Mouse (Mus musculus): ENCODE data around the gene Dars2.
"Not testable (repeated sequence)": the region's sequence is repeated elsewhere in the genome, so short reads cannot be mapped to it uniquely, and the experiment has no call there.

Dars2 gene

DNA sequence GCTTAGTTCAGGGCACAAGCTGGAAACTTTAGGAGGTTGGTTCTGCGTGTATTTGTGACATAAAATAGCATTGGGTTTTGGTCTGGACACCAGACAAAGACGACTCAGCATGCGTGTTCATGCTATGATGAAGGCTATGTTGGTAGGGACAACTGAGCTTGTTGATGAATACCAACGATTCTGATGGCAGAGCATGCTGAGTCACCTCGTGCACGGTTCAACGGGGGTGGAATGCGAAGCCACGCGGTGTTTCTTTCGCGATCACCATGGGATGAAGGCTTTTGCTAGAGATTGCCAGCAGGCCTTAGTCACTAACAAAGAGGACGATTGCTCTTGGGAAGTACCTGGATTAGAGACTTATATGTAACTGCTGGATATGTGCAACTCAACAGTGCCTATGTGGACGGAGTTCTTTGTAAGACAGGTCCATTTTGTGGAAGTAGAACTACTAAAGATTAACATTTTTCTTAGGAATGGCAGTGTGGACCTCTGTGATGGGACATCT lies 35.1 kb downstream of the Dars2 start:
- peak; percentile 50 for DNase-seq

DNA sequence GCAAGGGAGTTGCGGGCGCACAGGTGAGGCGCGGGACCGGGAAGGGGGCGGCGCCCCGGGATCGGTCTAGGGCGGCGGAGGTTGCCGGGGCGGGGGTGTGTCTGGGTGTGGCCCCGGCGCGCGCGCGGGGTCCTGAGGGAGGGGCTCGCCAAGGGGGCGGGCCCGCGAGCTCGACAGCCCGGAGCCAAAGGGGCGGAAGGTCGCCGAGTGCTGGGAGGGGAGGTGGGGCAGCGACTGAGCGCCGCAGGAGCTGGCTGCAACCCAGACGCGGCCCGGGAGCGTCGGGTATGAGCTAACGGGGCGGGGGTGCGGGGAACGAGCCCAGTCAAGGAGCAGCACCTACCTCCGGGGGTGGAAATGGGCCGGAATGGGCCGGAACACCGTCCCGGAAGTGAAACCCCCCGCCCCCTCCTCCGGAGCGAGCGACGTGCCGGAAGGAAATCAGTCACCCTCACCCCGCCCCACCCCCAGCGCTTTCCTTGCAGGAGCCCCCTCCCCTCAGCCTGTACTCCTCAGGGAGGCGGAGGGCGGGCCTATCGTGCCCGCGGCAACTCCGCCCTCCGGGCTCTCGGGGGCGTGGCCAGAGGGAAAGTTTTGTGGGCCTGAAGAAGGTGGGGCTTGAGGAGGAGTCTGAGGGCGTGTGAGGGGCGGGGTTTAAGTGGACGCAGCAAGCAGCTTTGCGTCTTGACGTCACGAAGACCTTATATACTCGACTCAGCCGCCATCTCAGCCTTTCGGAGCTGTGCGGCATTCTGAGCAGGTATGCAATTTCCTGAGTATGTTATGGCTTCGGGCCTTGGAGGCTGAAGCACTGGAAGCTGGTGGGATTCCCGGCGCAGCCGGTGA lies 35.8 kb downstream of the Dars2 start, which contains the start of gene Zbtb37:
TSS of gene Zbtb37 (minus strand) at position 415 of the 846 bp plus-strand sequence.
- peak; percentile 100 for DNase-seq

DNA sequence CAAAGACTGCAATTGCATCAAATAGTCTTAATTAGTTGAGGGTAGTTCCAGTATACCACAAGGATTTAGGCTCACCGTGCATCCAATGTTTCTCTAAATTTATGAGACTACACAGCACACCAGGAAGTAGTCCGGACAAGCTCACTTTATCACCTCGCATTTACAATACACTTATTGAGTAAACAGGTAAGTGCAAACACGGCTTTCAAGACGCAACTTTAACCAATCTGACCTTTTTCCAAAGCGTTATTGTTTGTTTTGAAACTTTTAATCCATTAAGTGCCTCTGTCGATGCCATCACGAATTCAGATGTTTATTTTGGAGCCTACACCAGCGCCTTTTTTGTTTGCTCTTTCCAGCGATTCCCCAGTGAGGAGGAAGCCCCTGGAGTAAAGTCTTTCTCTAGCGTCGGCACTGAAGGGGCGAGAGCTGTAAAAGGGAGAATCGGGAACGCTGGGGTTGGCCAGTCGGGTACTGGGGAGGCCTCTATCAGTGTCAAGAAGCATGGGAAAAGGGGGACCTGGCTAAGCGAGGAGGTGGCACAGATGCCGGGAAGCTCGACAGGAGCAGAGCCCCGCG lies 36.5 kb downstream of the Dars2 start:
- DNase-seq = no peak

DNA sequence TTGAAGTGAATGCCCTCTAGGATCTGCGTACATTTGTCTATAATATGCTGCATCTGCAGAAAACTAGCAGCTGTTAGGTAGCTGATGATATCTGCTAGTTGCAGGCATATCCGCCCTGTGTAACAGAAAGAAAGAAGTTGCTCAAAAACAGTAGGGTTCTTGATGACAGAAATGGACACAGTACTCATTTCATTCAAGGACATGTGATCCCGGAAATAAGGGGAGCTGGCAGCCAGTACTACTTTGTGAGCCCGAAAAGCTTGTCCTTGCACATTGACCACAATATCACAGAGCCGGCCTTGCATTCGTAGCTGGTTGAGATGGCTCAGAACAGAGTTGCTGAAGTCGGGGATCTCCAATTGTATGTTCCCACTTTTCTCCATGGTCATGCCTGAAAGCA lies 38.1 kb downstream of the Dars2 start:
- DNase-seq = no peak

DNA sequence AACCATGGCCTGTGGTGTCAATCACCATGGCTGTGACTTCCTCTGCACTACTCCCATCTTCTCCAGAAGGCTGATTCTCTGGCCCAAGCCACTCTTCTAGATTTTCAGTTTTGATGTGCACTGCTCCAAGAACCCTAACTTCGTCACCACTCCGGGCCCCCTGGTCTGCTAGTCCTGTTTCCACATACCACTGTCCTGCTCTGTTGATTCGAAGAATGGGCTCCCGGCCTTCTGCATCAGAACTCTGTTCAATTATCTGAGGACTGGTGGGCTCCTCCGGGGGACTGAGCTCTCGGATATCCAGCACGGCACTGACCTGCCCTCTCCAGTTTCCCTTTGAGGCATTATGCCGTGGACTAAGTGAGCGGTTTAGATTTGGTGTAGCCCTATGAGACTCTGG lies 38.6 kb downstream of the Dars2 start:
- DNase-seq = no peak

DNA sequence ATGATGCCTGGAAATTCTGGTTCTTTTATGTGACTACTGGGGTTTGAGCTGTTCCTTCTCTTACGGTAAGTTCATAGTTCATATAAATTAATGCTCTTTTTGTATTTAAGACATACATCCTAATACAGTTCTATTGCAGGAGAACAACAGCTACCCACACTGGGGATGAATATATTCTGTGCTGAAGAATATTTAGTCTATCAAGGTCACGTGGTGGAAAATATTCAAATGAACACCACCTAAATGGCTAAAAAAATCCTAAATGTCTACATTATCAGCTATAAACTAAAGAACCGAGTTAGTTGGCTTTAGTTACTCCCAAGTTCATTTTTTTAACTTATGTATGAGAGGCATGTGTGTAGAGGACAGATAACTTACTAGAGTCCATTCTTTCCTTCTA lies 40.4 kb downstream of the Dars2 start:
- no peak for DNase-seq

DNA sequence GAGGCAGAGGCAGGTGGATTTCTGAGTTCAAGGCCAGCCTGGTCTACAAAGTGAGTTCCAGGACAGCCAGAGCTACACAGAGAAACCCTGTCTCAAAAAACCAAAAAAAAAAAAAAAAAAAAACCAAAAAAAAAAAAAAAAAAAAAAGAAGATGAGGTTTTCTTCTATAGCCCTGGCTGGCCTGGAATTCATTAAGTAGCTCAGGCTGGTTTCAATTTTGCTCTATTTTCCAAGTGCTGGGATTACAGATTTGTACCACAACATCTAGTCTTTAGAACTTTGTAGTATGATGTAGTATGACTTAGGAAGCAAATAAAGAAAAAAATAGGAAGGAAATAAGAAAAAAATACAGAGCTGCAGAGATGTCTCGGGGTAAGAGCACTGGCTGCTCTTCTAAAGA lies 42.0 kb downstream of the Dars2 start:
- DNase-seq = not testable (repeated sequence)

DNA sequence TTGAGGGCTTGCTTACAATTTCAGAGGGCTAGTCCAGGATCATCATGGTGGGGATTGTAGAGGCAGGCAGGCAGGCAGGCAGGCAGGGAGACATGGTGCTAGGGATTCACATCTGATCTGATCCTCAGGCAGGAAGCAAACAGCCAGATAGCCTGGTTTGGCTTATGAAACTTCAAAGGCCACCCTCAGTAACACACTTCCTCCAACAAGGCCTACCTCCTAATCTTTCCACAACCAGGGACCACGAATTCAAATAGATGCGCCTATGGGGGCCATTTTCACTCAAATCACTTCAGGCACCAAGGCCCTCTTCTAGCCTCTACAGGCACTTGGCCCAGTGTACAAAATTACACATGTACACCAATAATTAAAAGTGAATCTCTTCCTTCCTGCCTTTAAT lies 43.3 kb downstream of the Dars2 start:
- no peak for DNase-seq

DNA sequence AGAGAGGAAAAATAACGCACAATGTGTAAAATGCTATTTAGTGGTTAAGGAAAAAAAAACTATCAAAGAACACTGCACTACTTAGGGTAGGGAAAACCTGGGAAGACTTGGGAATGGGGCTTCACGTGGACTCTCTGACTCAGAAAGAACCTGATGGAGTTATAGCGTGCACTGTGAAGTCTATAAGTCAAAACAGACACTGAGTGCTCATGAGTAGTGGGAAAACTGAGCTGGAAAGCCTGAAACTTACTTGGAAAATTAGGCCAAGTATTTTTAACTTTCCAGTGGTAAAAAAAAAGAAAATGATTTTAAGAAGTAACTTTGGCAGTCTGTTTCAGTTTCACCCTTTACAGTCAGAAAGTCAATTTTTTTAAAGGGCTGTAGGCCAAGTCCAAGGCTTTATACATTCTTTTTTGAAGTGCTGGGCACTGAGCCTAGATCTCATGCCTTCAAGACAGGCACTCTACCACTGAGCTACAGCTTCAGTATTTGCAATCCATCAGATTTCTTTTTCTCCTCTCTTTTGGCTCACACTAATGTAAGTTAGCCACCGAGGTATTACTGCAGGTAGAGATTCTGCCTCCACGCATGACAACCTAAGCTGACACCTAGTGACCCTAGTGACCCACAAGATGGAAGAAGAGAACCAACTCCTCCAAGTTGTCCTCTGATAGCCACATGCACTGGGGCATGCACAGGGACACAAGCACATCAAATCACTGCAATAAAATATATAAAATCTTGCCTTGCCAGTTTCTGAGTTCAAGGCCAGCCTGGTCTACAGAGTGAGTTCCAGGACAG lies 44.8 kb downstream of the Dars2 start:
- DNase-seq = no peak

DNA sequence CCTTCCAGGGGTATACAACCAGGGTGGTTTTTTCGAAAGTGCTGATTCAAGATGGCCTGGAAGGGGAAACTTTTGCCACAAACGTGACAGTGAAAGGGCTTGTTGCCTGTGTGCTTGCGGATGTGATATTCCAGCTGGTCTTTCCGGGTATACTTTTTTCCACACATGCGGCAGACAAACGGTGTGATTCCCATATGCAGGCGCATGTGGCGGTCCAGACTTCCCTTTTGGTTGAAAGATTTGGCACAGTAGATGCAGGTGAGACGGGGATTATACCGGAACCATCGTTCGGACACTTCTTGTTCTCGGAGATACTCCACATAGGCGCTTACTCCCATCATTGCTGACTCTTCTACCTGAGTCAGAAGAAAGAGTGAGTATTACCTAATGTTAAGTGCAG lies 50.4 kb downstream of the Dars2 start:
- no peak for DNase-seq

DNA sequence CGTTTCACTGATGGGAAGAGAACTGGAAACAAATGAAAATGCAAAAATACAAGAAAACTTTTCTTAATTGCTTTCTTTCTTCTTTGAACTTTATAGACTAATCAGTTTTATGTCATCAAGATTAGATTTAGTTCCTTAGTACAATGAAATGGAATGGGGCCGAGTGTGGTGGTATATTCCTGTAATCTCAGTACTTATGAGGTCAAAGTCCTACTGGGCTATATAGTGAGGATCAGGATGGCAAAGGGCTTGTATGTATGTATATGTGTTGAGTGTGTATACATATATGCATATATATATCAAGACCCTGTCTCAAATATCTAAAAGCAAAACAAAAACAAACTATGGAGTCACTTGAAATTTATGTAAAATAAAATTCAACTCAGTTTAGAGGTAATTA lies 54.1 kb downstream of the Dars2 start:
- no peak for DNase-seq

DNA sequence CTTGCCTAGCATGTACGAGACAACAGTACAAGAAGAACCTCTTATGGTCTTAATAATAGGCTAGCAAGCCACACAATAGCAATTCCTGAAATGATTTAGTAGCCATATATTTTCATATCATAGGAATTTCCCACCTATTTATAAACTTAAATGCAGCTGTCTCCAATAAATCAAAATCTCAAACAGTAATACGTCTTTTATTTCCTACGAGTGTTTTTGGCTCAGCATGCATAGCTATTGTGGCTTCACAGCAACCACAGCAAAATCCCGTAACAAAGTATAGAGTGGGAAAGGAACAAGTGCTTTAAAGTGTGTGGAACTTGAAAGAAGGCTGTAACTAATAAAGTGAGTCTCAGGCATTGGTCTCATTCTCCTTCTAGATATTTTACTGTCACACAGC lies 60.0 kb downstream of the Dars2 start:
- DNase-seq = no peak

DNA sequence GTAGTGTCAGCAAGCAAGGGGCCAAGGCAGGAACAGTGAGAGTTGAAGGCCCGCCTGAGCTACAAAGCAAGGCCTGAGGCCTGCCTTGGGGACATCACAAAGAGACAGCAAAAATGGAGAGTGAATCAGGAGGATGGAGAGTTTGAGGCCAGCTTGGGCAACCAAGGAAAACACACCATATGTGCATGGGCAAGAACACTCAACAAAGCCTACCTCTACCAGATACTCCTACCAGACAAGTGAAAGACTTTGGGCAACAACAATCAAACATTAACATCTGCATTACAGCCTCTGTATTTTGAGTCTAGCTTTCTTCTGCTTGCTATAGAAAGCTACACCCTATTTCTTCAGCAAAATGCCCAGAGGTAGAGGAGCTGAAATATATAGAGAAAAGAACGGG lies 62.4 kb downstream of the Dars2 start:
- no peak for DNase-seq

DNA sequence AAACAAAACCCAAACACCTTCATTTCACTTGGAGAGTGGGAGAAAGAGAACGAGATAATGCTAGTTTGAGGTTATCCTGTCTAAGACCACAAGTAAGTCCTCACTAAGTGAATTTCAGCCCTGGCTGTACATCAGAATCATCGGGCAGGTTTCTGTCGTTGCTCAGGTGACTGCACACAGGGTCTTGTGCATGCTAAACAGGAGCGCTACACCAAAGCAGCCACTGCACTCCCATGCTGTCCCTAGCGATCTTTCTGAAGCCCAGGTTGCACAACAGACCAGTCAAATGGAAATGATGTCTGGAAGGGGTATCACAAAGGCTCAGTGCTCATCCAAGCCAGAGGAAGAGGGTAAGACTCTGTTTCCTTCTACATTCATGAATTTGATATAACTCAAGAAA lies 64.0 kb downstream of the Dars2 start:
- no peak for DNase-seq

DNA sequence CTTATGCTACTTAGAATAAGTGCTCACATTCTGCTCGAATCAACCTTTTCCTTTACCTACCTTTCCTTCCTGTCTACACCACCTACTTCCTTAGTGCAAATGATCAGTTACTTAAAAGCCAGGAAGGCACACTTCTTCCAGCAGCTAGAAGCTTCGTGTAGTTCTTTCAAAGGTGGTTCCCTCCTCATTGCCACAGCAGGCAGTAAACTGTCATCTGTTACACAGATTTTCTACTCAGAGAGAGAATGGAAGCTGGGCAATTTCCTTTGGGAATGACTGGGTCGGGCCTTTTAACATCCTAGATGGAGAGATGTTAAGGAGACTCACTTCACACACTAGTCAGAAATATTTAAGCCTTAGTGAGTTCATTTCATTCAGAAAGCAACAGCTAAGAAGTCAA lies 64.9 kb downstream of the Dars2 start:
- no peak for DNase-seq

DNA sequence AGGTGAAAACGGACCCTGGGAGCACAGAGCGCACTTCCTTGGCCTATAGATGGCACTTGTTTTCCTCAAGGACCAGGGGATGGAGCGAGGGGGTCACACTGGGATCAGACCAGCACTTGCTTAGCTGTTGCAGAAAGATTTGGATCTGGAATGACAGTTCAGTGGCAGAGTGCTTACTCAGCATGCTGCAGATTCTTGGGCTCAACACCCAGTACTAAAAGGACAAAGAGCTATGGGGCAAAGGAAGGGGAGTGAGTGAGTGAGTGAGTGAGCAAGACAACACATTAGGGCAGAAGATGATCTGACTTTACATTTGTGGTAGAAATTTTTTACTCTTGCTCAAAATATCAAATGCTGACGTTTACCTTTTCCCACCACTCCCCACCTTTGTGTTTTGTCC lies 65.5 kb downstream of the Dars2 start:
- no peak for DNase-seq

DNA sequence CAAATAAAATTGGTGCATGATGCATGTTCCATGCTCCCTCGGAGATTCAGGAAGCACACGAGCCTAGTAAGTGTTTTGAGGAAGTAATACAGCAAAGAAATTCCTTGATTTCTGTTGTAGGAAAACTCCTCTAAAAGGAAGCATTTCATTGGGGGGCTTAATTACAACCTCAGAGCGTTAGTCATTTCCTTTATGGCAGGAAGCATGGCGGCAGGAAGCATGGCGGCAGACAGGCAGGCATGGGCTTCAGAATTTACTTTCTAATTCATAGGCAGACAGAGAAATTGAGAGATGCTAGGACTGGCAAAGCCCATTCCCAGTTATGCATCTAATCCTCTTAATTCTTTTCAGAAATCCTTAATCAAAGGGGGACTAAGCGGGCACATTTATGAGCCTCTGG lies 76.6 kb downstream of the Dars2 start:
- DNase-seq = no peak
